Mouse (Mus musculus) lung, postnatal 10 days (tissue): ENCODE measurements at regions not wholly inside any gene's neighbourhood (a gene's known extent, or its start where the extent isn't known, plus 50 kb on each side); places are given as distances from the start of the nearest gene placed in this dataset.

Experiments
- DNase-seq: peaks from one replicate; pipeline ENCODE4 v3.0.0; 2021

DNA sequence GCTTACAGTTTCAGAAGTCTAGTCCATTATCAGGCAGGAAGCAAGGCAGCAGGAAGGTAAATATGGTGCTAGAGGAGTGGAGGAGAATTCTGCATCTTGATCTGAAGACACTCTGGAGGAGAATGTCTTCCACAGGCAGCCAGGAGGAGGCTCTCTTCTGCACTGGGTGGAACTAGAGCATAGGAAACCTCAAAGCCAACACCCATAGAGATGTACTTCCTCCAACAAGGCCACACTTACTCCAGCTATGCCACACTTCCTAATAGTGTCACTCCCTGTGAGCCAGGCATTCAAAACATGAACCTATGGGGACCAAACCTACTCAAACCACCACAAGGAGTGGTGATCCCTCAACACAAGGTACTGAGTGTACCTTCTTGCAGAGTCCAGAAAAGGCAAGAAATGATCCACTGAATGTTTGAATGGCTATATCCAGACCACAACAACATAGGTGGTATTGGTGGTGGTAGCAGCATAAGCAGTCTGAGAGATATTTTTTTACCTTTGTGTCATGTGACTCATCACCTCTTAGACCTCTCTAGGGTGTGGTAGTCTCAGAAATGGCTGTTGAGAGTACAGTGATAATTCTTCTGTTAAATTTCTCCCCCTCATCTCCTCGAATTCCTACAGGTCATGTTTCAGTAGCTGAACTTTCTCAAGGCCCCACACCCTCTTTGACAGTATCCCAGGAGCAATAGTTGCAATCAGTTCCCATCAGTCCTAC lies 152.3 kb upstream of the Mbnl1 start:
- DNase-seq, result peak; percentile 17

- no peak for DNase-seq
Measured at GRCm38 (mm10) chr3:60323514-60323913, 149.1 kb upstream of the Mbnl1 start.

DNA sequence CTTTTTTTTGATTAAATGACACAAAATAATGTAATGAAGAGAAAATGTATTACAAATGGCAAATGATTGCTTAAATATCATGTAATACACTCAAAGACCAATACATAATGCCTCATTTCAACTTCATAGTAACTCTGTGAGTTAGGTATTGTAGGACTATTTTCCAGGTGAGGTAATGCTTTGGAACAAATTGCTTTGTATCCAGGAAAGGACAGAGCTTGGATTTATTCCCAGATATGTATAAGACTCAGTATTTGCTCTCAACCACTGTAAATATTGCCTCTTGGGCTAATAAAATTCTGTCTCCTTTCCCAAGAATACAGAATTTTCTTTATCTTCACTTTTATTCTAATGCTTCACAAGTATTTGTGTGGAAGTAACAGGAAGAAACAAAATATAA lies 148.2 kb upstream of the Mbnl1 start:
- no peak for DNase-seq

DNA sequence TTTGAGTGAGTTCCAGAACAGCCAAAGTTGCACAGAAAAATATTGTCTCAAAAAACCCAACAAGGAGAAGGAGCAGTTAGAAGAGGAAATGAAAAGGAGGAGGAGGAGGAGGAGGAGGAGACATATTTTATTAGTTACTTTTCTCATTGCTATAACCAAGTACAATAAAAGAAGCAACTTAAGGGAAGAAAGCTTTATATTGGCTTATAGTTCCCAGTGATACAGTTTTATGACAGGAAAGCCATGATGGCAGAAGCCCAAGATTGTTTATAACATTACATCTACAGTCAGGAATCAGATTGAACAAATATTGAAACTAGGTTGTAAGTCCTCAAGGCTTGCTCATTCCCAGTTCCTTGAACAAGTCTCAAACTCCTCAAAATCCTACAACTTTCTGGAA lies 147.7 kb upstream of the Mbnl1 start:
- DNase-seq, result no peak

GRCm38 (mm10) chr3:60332460-60332859 lies 140.2 kb upstream of the Mbnl1 start:
- DNase-seq, result no peak

- DNase-seq, result no peak
Measured at GRCm38 (mm10) chr3:60333669-60334068, 139.0 kb upstream of the Mbnl1 start.

DNA sequence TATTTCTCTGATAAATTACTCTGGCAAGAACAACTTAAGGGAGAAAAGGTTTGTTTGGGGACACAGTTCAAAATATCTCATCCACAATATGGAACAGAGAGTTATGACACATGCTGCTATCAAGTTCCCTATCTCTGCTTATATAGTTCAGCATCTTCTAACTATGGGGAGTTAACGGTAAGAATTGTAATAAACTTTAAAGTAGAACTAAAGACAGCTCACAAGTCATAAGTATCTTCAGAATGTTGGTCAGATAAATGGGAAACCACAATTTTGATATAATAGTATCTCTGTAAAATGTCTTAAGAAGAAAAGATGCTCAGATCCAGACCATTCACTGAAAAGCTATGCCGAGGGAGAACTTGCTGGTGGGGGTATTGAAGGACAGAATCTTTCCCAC lies 138.5 kb upstream of the Mbnl1 start:
- DNase-seq, result no peak

DNA sequence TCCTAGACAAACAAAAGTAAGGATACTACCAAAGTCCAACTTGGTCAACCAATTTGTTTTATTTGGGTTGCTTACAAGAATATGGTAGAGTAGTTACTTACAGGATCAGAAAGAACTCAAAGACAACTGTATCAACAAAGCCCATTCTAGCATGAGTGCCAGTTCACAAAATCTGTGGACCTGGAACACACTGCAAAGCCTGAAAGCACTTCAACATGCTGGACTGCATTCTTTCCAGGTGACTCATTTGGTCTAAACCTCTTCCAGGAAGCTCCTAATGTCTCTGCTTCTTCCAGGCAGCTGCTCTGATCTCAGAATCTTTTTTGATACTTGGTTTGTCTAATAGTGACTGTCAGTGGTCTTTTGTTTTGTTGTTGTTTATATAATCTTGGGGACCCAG lies 126.2 kb upstream of the Mbnl1 start:
- DNase-seq, result peak; percentile 49

DNA sequence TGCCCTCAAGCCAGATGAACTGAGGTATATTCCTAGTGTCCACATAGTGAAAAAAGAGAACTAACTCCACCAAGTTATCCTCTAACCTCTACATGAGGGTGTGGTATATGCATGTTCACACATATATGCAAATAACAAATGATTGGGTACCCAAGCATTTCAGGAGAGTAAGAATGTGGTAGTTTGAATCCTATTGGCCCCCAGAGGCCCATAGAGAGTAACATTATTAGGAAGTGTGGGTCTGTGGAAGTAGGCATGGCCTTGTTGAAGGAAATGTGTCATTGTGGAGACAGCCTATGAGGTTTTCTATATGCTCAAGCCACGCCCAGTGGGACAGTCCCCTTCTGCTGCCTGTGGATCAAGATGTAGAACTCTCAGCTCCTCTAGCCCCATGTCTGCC lies 125.6 kb upstream of the Mbnl1 start:
- DNase-seq, result no peak

DNA sequence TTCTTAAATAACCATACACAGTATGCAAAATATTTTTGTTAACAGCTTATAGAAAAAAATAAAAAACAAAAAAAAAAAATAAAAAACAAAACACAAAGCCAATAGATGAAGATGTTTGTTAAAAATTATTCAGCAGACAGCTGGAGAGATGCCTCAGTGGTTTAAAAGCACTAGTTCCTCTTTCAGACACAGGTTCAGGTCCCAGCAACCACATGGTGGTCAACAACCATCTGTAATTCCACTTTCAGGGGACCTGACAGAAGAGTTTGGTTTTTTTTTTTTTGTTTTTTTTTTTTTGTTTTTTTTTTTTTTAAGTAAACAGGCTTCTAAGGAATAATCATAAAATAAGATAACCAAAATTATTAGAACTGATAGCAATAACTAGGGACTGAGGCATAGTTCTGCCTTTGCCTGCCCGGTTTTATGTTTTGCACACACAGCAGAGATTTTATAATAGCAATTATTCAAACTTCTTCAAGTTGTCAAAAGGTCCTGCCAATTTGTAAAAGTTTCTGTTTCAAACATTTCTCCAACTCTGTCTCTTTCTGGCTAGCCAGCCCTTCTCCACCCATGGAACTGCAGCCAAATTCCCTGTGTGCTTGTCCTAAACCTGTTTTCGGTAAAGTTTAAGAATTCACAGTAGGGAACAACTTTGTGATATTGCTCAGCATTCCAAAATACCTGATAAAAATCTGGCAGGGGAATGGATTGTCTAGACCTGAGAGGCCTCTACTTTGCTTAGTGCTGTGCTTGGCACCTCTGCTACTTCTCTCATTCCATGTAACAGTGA lies 101.3 kb upstream of the Mbnl1 start:
- DNase-seq, result peak; percentile 4

DNA sequence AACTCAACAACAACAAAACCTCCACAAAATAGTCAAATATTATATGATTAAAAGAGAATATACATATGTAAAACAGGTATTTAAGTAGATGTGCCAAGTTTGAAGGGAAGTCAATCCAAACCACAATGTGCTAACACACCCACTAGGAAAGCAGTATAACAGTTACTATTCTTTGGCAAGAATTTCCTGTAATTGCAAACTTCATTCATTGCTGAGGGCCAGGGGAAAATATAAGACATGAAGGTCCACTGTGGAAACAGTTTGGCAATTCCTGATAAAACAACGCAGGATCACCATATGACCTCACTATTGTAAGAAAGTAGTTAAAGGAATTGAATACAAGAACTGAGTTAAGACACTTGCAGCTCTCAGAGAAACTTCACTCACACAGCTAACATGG lies 99.0 kb upstream of the Mbnl1 start:
- no peak for DNase-seq

DNA sequence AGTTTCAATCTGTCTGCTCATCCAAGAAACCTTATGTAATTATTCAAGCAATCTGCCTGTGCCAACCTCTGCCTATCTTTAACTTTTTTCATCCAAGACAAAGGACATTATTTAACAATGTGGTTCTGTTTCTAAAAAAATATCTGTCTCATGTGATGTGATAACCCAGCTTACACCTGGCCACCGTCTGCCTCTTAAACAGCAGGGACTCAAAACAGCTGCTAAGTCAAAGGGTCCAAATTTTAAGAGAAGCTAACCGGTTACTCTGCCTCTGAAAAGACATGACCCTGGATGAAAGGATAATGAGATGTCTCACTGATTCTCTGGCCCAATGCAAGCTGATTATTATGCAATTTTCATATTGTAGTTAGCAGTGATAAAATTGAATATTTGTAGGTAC lies 84.0 kb upstream of the Mbnl1 start:
- no peak for DNase-seq

DNA sequence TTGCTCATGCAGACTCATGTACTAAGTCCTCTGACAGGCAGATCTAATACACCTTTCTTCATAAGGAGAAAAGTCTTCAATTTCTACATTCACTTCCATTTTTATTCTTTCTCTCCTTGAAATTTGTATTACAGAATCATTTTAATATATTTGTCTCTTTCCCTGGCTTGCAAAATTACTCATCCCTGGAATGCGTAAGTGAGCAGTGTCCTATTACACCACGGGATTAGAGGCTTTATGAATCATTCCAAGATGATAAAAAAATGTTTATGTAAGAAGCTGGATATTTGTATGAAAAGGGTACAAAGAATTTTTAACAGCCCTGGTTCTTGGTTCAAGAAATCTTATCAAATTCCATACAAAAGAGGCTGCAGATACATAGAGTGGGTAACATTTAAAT lies 83.6 kb upstream of the Mbnl1 start:
- DNase-seq, result no peak

- no peak for DNase-seq
Measured at GRCm38 (mm10) chr3:60395299-60395698, 77.3 kb upstream of the Mbnl1 start.

- DNase-seq, result no peak
Measured at GRCm38 (mm10) chr3:60396971-60397370, 75.7 kb upstream of the Mbnl1 start.

DNA sequence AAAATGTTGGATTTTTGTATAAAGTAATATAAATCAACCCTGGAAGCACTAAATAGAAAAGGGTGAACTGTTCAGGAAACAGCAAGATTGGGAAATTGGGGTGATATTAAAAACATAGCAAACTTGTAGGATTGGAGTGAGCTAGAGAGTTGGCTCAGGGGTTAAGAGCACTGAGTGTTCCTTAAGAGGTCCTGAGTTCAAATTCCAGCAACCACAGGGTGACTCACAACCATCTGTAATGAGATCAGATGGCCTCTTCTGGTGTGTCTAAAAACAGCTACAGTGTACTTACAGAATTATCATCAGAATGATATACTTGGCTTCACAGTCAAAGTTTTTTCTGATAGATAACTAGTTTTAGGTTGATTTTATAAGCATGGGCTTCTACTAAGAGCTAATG lies 73.8 kb upstream of the Mbnl1 start:
- DNase-seq, result no peak

- DNase-seq, result no peak
Measured at GRCm38 (mm10) chr3:60402251-60402830, 70.3 kb upstream of the Mbnl1 start.

GRCm38 (mm10) chr3:60407426-60407825 lies 65.2 kb upstream of the Mbnl1 start:
- no peak for DNase-seq

GRCm38 (mm10) chr3:60407906-60408305 lies 64.7 kb upstream of the Mbnl1 start:
- DNase-seq, result no peak

- DNase-seq, result peak; percentile 57
Measured at GRCm38 (mm10) chr3:60408553-60409282, 63.9 kb upstream of the Mbnl1 start.

- DNase-seq, result peak; percentile 40
Measured at GRCm38 (mm10) chr3:60409283-60409633, 63.4 kb upstream of the Mbnl1 start.

DNA sequence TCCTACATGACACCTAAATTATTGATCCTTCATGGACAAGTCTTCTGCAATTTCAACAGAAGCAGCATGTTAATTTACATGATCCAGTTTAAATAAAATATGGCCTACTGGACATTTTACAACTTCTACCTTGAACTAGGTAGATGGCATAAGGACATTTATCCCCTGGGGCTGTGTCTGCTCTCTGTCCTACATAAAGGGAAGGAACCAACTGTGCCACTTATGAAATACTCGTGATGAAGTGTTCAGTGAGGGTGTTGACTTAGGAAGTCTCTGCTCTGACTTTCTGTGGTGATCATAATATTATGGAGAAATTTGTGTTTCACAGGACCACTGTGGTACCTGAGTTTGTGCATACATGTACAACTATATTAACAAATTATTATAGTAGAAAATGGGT lies 60.9 kb upstream of the Mbnl1 start:
- DNase-seq, result no peak

DNA sequence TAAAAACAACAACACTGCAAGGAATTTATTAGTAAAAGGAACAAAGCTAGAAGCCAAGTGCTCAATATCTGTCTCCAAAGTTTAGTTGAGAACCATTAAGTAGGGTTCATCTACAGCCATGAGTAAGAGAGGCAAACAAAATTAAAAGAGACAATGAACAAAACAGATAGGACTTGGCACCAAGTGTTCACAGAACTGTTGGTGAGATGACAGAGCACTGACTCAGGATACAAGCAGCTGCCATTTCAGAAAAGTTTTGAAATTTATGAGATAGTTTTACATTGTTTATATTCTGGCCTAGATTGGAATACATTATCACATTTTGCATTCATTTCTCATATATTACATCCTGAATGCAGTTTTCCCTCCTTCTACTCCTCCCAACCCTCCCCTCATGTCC lies 60.4 kb upstream of the Mbnl1 start:
- DNase-seq, result no peak

GRCm38 (mm10) chr3:60413749-60414148 lies 58.9 kb upstream of the Mbnl1 start:
- no peak for DNase-seq
